In genomic region chr13:52849394-52849801, GRCm38 (mm10) we compare ENCODE assay signal across 9 mouse cellular contexts.
DNase-seq lines count a peak whose midpoint lies in the region; ATAC-seq and TF ChIP-seq lines count a peak whose summit lies in the region.
"Had no signal": no experiment of that assay in that cellular context is flagged by ENCODE, and none has a peak within 500 bp of the region (broad histone marks: within the 10 kb centered on the region; RNA-seq: fewer than 3 reads in every experiment).

No protein-coding gene starts in this region.

- TF ChIP-seq POLR2A in CH12.LX (IDR thresholded peaks at IDR 0.05; ENCODE audit: low read depth, low read length): no peak

- ATAC-seq in midbrain, embryonic 15.5 days (replicated peaks): peak; percentile 35; the same call in 1 of the 2 replicates
- ATAC-seq in activated CD4-positive, CD25-positive, alpha-beta regulatory T cell, adult 4 months: no peak

- H3K36me3 ChIP-seq in CH12.LX (replicated peaks in 1 of 2; ENCODE audit: control insufficient read depth in 1 of 2, insufficient read depth in 1 of 2, low read length in 1 of 2): peaks cover 10 to 48% of the 10 kb centered on the region in 2 experiments
- H3K36me3 ChIP-seq in embryonic facial prominence, embryonic 10.5 days (replicated peaks): peaks cover 3% of the 10 kb centered on the region; the same call in 1 of the 2 replicates
- H3K36me3 ChIP-seq in midbrain, embryonic 15.5 days (replicated peaks): no peaks in the 10 kb centered on the region

- H3K4me3 ChIP-seq in CH12.LX (replicated peaks in 1 of 3; ENCODE audit: low read depth in 2 of 3, low read length in 2 of 3, poor library complexity in 1 of 3): peak overlapping the region in 1 of 3 experiments; percentile 28
- no peak overlapping the region for H3K4me3 ChIP-seq in embryonic facial prominence, embryonic 10.5 days
- no peak overlapping the region for H3K4me3 ChIP-seq in midbrain, embryonic 15.5 days

- no peak for TF ChIP-seq RAD21 in CH12.LX (IDR thresholded peaks at IDR 0.05; ENCODE audit: low read depth, low read length)

- dilution Hi-C loops in CH12.LX (cut with MboI; ENCODE audit: extremely low pct_ligation_motif_present, extremely low pct_unique_long_range_greater_than_20kb, low sequenced_read_pairs): no loop called here

- in situ Hi-C loops in CH12.LX (cut with MboI; ENCODE audit: low pct_ligation_motif_present, low pct_unique_long_range_greater_than_20kb, low sequenced_read_pairs): no loop called here

- WGBS in embryonic facial prominence, embryonic 10.5 days: 93% methylated on average over 9 of the region's 9 CpGs
- WGBS in midbrain, embryonic 15.5 days: 71% methylated on average over 9 of the region's 9 CpGs

- no peak for TF ChIP-seq CTCF in CH12.LX (conservative IDR thresholded peaks at IDR 0.05 in 1 of 2, IDR thresholded peaks at IDR 0.05 in 1 of 2; ENCODE audit: low read depth in 2 of 2, low read length in 2 of 2)

- no peaks in the 10 kb centered on the region for H3K9me3 ChIP-seq in CH12.LX (replicated peaks; ENCODE audit: low read length)
- no peaks in the 10 kb centered on the region for H3K9me3 ChIP-seq in embryonic facial prominence, embryonic 10.5 days
- no peaks in the 10 kb centered on the region for H3K9me3 ChIP-seq in midbrain, embryonic 15.5 days

- no peak overlapping the region for H3K4me2 ChIP-seq in CH12.LX (ENCODE audit: insufficient read depth, low read depth, poor library complexity, severe bottlenecking)
- H3K4me2 ChIP-seq in midbrain, embryonic 15.5 days: no peak overlapping the region

- peaks cover 25 to 30% of the 10 kb centered on the region in 2 experiments for H3K4me1 ChIP-seq in CH12.LX (ENCODE audit: control insufficient read depth in 1 of 2, insufficient read depth in 2 of 2)
- peaks cover 31% of the 10 kb centered on the region for H3K4me1 ChIP-seq in embryonic facial prominence, embryonic 10.5 days
- peaks cover 4% of the 10 kb centered on the region; the same call in 1 of the 2 replicates for H3K4me1 ChIP-seq in midbrain, embryonic 15.5 days

- TF ChIP-seq EP300 in CH12.LX (IDR thresholded peaks at IDR 0.05; ENCODE audit: low read length): no peak

- H3K9ac ChIP-seq in CH12.LX (ENCODE audit: insufficient read depth, low read depth): no peak overlapping the region
- H3K9ac ChIP-seq in midbrain, embryonic 15.5 days: no peak overlapping the region

- DNase-seq in CH12.LX (ENCODE audit: extremely low read depth): peak; percentile 33
- DNase-seq in Muller cell, postnatal 12 days (ENCODE audit: inconsistent ontology term): peak; percentile 69
- DNase-seq in embryonic facial prominence, embryonic 10.5 days (ENCODE audit: low spot score): no peak
- no peak for DNase-seq in adrenal gland, adult 8-10 months
- DNase-seq in lung, postnatal 10 days: no peak
- DNase-seq: heart, adult 11 months; layer of hippocampus, adult 9-11 months had no signal

- H3K27ac ChIP-seq in CH12.LX (ENCODE audit: insufficient read depth, low read depth): no peak overlapping the region
- H3K27ac ChIP-seq in embryonic facial prominence, embryonic 10.5 days (replicated peaks): 0 out of 2 replicates have a peak overlapping the region, but pooled peaks have one; percentile 20
- no peak overlapping the region for H3K27ac ChIP-seq in midbrain, embryonic 15.5 days

- H3K27me3 ChIP-seq in CH12.LX (replicated peaks): no peaks in the 10 kb centered on the region
- H3K27me3 ChIP-seq in embryonic facial prominence, embryonic 10.5 days (replicated peaks; ENCODE audit: low read depth, poor library complexity, severe bottlenecking): no peaks in the 10 kb centered on the region
- H3K27me3 ChIP-seq in midbrain, embryonic 15.5 days (replicated peaks): no peaks in the 10 kb centered on the region

- H3K79me2 ChIP-seq in CH12.LX (replicated peaks; ENCODE audit: control insufficient read depth, extremely low read depth, insufficient read depth, poor library complexity, severe bottlenecking): no peaks in the 10 kb centered on the region

TF ChIP-seq in CH12.LX, 34 proteins besides CTCF, POLR2A, EP300 and RAD21:
- TF ChIP-seq USF1 (IDR thresholded peaks at IDR 0.05; ENCODE audit: low read depth, low read length): peak; percentile 72
- TF ChIP-seq MEF2A (IDR thresholded peaks at IDR 0.05; ENCODE audit: borderline replicate concordance, low read depth, low read length): no peak
- TF ChIP-seq TBP (conservative IDR thresholded peaks at IDR 0.05; ENCODE audit: low read depth, low read length): no peak
- TF ChIP-seq USF2 (conservative IDR thresholded peaks at IDR 0.05; ENCODE audit: low read depth, low read length): peak; percentile 77
- peak; percentile 31; the same call in 1 of the 2 replicates for TF ChIP-seq TCF12 (IDR thresholded peaks at IDR 0.05; ENCODE audit: low read depth, low read length)
- no peak for TF ChIP-seq SMC3 (IDR thresholded peaks at IDR 0.05; ENCODE audit: low read depth, low read length)
- peak; percentile 10; the same call in 1 of the 2 replicates for TF ChIP-seq SIN3A (IDR thresholded peaks at IDR 0.05; ENCODE audit: low read length)
- TF ChIP-seq ETS1 (conservative IDR thresholded peaks at IDR 0.05; ENCODE audit: low read depth, low read length): 0 out of 2 replicates have a peak, but pooled peaks have one; percentile 14
- peak; percentile 89 for TF ChIP-seq BHLHE40 (IDR thresholded peaks at IDR 0.05; ENCODE audit: low read depth, low read length)
- no peak for TF ChIP-seq ZNF384 (IDR thresholded peaks at IDR 0.05; ENCODE audit: low read depth, low read length)
- peak; percentile 75; the same call in 1 of the 2 replicates for TF ChIP-seq MAX (IDR thresholded peaks at IDR 0.05; ENCODE audit: low read length)
- no peak for TF ChIP-seq UBTF (IDR thresholded peaks at IDR 0.05; ENCODE audit: low read depth, low read length)

Comparison
In these comparisons a context has a peak if more than half of its experiments do, and no peak if none do; other contexts are left out.
1. DNase-seq: peak in CH12.LX (single experiment) and Muller cell, postnatal 12 days (single experiment); none in embryonic facial prominence, embryonic 10.5 days (single experiment), adrenal gland, adult 8-10 months (single experiment) and lung, postnatal 10 days (single experiment).